Mouse (Mus musculus): ENCODE measurements at regions not wholly inside any gene's neighbourhood (a gene's known extent, or its start where the extent isn't known, plus 50 kb on each side); places are given as distances from the start of the nearest gene placed in this dataset.

DNA sequence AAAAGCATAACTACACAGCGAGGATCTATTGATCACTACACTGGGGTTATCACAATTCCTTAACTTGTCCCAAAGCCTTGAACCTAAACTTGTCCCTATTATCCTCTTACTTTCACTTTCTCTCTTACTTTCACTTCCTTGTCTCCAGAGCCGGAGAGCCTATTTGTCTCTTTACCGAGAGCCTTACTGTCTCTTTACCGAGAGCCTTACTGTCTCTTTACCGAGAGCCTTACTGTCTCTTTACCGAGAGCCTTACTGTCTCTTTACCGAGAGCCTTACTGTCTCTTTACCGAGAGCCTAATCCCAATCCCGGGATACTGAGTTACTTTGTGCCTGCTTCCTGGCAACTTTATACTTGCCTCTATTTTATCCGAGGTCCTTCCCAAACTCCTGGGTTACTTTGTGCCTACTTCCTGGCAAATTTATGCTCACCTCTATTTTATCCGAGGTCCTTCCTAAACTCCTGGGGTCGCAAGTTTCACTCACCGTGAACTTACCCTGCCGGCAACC lies 335.3 kb upstream of the Ccng1 start:
- DNase-seq (ENCODE audit: low spot score in 2 of 2) = peak; percentile 2 to 5

- no peak for DNase-seq (ENCODE audit: low spot score in 2 of 2)
These were observed 308.5 kb upstream of the Ccng1 start for GRCm38 (mm10) chr11:41063570-41063969.

DNA sequence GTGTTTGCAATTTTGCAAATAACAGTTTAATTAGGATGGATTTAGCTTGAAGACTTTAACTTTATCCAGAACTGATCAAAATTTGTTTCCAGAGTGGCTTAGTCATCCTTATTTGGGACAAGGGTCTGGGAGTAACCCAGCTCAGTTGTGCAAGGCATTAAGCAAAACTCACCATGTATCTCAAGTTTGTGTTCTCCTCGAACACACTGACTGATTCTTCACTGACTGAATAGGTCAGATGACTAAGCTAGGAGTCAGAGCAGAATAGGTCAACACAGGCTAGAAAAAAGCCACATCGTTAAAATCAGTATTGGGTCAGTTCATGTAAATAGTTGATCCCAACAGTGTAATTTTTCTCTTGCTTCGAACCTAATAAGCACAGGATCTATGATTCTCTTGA lies 302.7 kb upstream of the Ccng1 start:
- DNase-seq (ENCODE audit: low spot score in 2 of 2) = peak in 1 of 2 experiments; percentile 1

- DNase-seq (ENCODE audit: low spot score in 2 of 2) = no peak
These were observed 274.9 kb upstream of the Ccng1 start for GRCm38 (mm10) chr11:41030018-41030417.

GRCm38 (mm10) chr11:41010096-41010495 lies 255.0 kb upstream of the Ccng1 start:
- no peak for DNase-seq (ENCODE audit: low spot score in 2 of 2)

GRCm38 (mm10) chr11:40972806-40973205 lies 217.7 kb upstream of the Ccng1 start:
- DNase-seq (ENCODE audit: low spot score in 2 of 2) = no peak

GRCm38 (mm10) chr11:40927168-40927567 lies 172.1 kb upstream of the Ccng1 start:
- peak; percentile 31 to 49 for DNase-seq (ENCODE audit: low spot score in 2 of 2)

DNA sequence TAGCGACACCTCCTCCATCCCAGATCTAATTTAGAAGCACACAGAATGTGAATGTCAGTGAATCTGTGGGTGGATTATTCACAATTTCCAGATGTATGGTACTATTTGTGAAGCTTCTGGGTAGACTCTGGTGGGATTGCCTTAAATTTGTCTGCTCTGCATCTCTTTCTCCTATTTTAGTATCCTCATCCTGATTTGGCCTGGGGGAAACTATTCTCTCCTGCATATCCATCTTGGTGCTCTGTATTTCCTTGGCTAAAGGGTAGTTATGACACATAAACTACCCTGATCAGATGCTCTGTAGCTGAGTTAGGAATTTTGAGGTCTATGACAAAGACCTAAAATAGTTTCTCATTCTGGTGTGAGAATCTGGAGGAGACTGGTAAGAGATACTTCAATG lies 136.4 kb upstream of the Ccng1 start:
- no peak for DNase-seq (ENCODE audit: low spot score in 2 of 2)

DNA sequence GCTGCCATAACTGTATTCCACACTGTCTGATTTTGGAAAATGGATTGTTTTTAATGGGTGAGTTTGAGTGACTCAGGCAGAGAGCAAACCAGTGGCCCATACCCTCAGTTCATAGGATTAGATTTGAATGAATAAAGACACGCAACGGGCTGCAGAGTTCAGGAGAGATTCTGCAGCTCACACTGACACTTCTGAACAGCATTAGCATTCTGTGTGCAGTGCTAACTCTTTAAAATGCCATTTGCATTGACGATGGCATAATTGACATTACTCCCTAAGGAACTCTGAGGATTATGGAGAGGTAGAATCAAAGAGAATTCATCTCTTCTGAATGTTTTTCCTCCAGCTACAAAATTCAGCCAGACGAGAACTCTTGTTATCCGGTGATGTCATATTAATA lies 129.4 kb upstream of the Ccng1 start:
- no peak for DNase-seq (ENCODE audit: low spot score in 2 of 2)

GRCm38 (mm10) chr11:40879589-40879988 lies 124.5 kb upstream of the Ccng1 start:
- DNase-seq (ENCODE audit: low spot score in 2 of 2) = no peak

DNA sequence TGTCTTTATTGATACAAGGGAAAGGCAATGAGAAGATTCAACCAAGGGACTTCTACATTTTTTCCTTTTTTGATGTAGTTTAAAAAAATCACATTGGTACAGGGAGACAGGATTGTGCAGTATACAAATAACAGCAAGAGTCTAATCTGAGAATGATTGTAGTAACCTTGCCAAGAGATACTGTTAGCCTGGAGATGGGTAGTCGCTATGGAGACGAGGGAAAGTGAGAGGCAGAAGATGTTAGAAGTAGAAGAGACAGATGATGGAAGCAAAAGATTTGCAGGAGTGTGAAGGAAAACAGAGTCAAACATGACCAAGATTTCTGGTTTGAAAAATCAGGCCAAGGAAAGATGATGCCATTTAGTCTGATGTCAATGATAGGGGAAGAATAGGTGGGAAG lies 117.9 kb upstream of the Ccng1 start:
- no peak for DNase-seq (ENCODE audit: low spot score in 2 of 2)

- DNase-seq (ENCODE audit: low spot score in 2 of 2) = peak; percentile 10 to 17
These were observed 110.6 kb upstream of the Ccng1 start for GRCm38 (mm10) chr11:40865694-40866093.

- DNase-seq (ENCODE audit: low spot score in 2 of 2) = no peak
These were observed 96.2 kb upstream of the Ccng1 start for GRCm38 (mm10) chr11:40851361-40851760.

DNA sequence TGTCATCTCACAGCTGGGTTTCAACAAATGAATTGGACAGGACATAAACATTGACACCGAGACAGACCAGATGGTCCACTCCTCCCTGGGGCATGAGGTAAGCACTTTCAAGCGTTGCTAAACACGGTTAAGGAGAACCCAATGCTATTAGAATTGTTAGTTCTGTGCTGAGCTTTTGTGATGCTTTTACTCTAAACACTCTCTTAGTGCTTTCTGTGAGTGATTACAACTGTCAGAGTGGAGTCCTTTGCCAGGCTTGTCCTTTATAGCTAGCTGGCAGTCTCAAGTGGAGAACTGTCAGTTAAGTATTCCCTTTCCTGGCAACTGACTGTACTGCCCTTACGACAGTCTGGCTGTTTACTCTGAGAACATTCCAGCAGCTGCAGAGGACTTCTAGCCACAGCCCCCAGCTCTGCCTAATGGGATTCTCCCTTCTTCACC lies 95.6 kb upstream of the Ccng1 start:
- DNase-seq (ENCODE audit: low spot score in 2 of 2) = peak in 1 of 2 experiments; percentile 18

DNA sequence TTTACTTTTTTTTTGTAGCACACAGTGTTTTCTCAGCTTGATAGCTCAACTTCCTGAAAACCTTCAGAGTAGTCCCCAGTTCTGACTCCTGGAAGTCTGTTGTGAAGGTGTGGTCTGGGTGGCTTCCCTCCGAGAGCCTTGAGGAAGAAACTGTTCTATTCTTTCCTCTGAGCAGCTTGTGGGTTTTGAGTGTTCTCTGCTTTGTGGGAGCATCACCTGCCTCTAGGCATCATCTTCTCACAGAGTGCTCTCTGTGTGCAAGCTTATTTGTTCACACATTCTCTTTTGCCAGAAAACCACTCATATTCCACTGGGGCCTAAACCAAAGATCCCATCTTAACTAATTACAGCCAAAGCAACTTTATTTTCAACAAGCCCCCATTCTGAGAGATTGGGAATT lies 91.5 kb upstream of the Ccng1 start:
- DNase-seq (ENCODE audit: low spot score in 2 of 2) = no peak

- DNase-seq (ENCODE audit: low spot score in 2 of 2) = no peak
These were observed 80.3 kb upstream of the Ccng1 start for GRCm38 (mm10) chr11:40835393-40835792.

Data from urinary bladder, postnatal 36 days (tissue).